Mouse (Mus musculus): ENCODE results near the gene Hsd11b1.

Gene Hsd11b1

GRCm38 (mm10) chr1:193197494-193198205 is 66.2 kb downstream of the Hsd11b1 start:
- no peak for DNase-seq

- no peak for DNase-seq
These were observed 68.6 kb downstream of the Hsd11b1 start for GRCm38 (mm10) chr1:193195169-193195810.

GRCm38 (mm10) chr1:193194416-193195140 is 69.3 kb downstream of the Hsd11b1 start:
- DNase-seq, result no peak

GRCm38 (mm10) chr1:193191675-193192283 is 72.1 kb downstream of the Hsd11b1 start:
- no peak for DNase-seq

GRCm38 (mm10) chr1:193189771-193190170 is 74.1 kb downstream of the Hsd11b1 start:
- no peak for DNase-seq

GRCm38 (mm10) chr1:193189151-193189621 is 74.7 kb downstream of the Hsd11b1 start:
- no peak for DNase-seq

- DNase-seq, result no peak
These were observed 75.6 kb downstream of the Hsd11b1 start for GRCm38 (mm10) chr1:193188257-193188656.

- DNase-seq, result no peak
These were observed 82.8 kb downstream of the Hsd11b1 start for GRCm38 (mm10) chr1:193181104-193181503.

- DNase-seq, result no peak
These were observed 89.6 kb downstream of the Hsd11b1 start for GRCm38 (mm10) chr1:193174143-193174733.

- DNase-seq, result no peak
These were observed 90.1 kb downstream of the Hsd11b1 start for GRCm38 (mm10) chr1:193173810-193174129.

- DNase-seq, result peak; percentile 96
These were observed 90.7 kb downstream of the Hsd11b1 start for GRCm38 (mm10) chr1:193172991-193173809.

All from kidney, adult 11 months (tissue).